Mouse (Mus musculus) B cell, adult 62 days (primary cell): ENCODE measurements around the gene Phpt1. TPM values are rescaled to one million over a fixed set of nuclear protein-coding genes. Genes with fewer than 3 reads are reported as not detected.

Experiments used
- total RNA-seq: library from RNA; stranded (reverse); gene quantifications from 4 replicates; pipeline ENCODE4 v1.2.4, GENCODE M21; 2023

Gene Phpt1
- total RNA-seq = 16.1 to 21.8 TPM (median 17.6 TPM) in 4 replicates

DNA sequence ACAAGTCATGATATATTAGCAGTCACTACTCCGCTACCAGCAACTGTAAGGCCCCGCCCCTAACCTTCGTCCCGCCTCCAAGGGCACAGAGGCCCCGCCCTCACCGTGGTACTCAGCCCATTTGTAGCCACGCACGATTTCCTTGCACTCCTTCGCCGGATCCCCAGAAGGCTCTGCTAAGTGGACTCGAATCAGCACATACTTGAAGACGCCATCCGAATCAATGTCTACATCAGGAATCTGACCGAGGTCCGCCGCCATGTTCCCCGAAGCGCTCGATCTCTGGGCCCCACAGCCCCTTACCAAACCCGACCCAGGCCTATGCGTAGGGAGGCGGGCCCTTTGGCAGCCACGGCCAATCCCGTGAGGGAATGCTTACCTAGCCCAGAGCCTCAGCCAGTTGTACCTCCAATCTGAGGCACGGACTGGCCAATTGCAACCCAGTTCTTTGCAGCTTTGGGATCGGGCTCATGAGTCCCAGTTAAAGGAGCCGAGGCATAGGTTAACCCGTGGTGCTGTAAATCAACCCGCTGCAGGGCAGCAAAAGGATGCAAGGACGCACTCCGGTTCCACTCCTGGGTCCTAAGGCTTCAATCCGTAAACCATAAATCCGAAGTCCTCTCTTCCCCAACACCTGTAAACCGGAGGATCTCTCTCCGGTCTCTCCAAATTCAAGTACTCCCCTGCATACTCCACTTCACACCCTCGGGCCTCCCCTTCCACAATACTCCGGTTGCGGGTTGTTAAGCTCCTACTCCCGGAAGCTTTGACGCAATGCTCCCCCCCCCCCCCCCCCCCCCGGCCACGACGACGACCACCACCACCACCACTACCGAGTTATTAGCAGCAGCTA is at the start of gene Phpt1, which contains the start of gene Mamdc4:
Gene Phpt1, minus strand, starts transcription at position 646 of the 853 bp plus-strand sequence.
Gene Mamdc4, minus strand, starts transcription at position 267 of the 853 bp plus-strand sequence.

GRCm38 (mm10) chr2:25621229-25622200 is 46.5 kb upstream of the Phpt1 start, which contains the start of gene Tmem141:
Tmem141 (minus strand) TSS chr2:25622005.

GRCm38 (mm10) chr2:25617578-25617977 is 42.6 kb upstream of the Phpt1 start, which contains the start of gene Ccdc183:
Ccdc183 (minus strand) TSS chr2:25617678.

GRCm38 (mm10) chr2:25607761-25608622 is 33.0 kb upstream of the Phpt1 start, which contains the start of gene Rabl6:
Rabl6 (minus strand) TSS chr2:25608521.

DNA sequence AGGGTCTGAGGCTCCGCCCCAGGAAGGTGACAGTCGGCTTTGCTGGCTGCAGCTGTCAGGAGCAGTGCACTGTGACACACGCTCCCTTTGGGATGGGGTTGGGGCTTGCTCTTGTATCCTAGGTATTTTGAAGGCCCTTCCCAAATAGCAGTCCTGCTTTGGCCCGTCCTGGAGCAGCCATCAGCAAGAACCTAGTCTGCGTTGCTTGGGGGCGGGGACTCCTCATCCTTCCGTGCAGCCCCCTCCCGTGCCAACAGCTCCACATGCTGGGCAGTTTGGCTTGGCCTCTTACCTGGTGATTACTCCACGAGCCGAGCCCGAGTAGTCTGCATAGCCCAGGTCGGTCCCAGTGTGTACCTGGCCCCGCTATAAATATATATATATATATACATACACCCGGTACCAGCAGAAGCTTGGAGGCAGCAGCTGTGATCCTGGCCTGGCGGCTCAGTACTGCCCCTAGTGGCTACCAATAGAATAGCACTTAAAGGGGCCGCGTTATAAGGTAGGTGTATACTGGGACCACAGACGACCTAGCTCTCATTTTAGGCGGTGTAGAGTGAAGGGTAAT is 6.4 kb upstream of the Phpt1 start, which contains the start of gene Ajm1:
Gene Ajm1, minus strand, starts transcription at position 464 of the 571 bp plus-strand sequence.

GRCm38 (mm10) chr2:25557221-25557963 is 17.6 kb downstream of the Phpt1 start, which contains the start of gene Edf1:
Edf1 (plus strand) TSS chr2:25557847.

DNA sequence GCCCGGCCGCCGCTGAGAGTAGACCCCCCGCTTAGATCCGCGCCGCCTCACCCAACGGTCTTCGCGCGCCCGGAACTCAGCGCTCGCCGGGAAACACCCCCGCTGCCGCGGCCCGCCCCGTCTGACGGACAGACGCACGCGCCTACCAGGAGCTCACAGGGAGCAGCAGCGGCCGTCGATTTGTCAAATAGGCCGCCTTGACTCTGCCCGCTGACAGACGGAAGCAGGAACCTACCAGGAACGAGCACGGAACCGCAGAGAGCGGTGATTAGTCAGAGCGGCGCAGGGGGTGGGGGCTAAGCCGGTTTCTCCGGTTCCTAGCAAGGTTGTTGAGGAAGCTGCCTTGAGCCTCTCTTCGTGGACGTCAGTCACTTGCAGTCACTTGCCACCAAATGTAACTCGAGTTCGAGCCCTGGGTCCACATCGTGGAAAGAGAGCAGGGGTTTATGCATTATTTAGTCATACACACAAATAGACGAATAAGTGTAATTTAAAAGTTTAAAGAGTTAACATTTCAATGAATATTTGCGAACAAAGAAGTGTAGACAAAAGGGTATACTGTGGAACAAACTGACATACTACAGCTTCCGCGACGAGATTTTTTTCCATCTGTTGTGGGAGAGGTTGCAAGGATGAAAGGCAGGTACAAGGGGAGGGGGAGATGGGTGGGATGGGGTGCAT is 28.1 kb downstream of the Phpt1 start, which contains the start of gene Traf2:
Gene Traf2, minus strand, starts transcription at position 130 of the 681 bp plus-strand sequence.

Other genes starting within 250 kb of the Phpt1 start
- 39.7 to 50.0 TPM (median 47.1 TPM) in 4 replicates for gene Man1b1, start 242.9 kb downstream of the Phpt1 start, total RNA-seq
- 41.2 to 46.3 TPM (median 43.4 TPM) in 4 replicates for gene Dpp7, start 218.9 kb downstream of the Phpt1 start, total RNA-seq
- 22.5 to 35.7 TPM (median 25.5 TPM) in 4 replicates for gene Uap1l1, start 209.5 kb downstream of the Phpt1 start, total RNA-seq
- gene Sapcd2, start 202.9 kb downstream of the Phpt1 start, total RNA-seq = 0.48 to 0.85 TPM in 2 of 4 replicates, not detected in the others
- not detected in 4 replicates for gene Entpd2, start 179.3 kb downstream of the Phpt1 start, total RNA-seq
- gene Npdc1, start 175.9 kb downstream of the Phpt1 start, total RNA-seq = not detected in 4 replicates
- gene Fut7, start 152.0 kb downstream of the Phpt1 start, total RNA-seq = not detected in 4 replicates
- 44.9 to 53.9 TPM (median 49.1 TPM) in 4 replicates for gene Abca2, start 146.5 kb downstream of the Phpt1 start, total RNA-seq
- gene Clic3, start 118.4 kb downstream of the Phpt1 start, total RNA-seq = 0.83 TPM in 1 of 4 replicates, not detected in the others
- gene Paxx, start 114.1 kb downstream of the Phpt1 start, total RNA-seq = 115 to 135 TPM (median 127 TPM) in 4 replicates
- not detected in 4 replicates for gene Ptgds, start 105.2 kb downstream of the Phpt1 start, total RNA-seq
- not detected in 4 replicates for gene Lcn12, start 81.3 kb downstream of the Phpt1 start, total RNA-seq
- gene Fbxw5, start 74.5 kb downstream of the Phpt1 start, total RNA-seq = 64.9 to 78.2 TPM (median 70.7 TPM) in 4 replicates
- 1.1 TPM in 1 of 4 replicates, not detected in the others for gene C8g, start 73.5 kb downstream of the Phpt1 start, total RNA-seq
- gene Traf2, start 28.3 kb downstream of the Phpt1 start, total RNA-seq = 56.9 to 61.5 TPM (median 58.0 TPM) in 4 replicates
- 109 to 125 TPM (median 115 TPM) in 4 replicates for gene Edf1, start 17.4 kb downstream of the Phpt1 start, total RNA-seq
- 0.77 to 2.4 TPM (median 1.5 TPM) in 4 replicates for gene Mamdc4, start 379 bp downstream of the Phpt1 start, total RNA-seq
- gene Ajm1, start 6.5 kb upstream of the Phpt1 start, total RNA-seq = 0.24 to 0.38 TPM (median 0.37 TPM) in 3 of 4 replicates, not detected in the other
- gene Rabl6, start 33.3 kb upstream of the Phpt1 start, total RNA-seq = 102 to 112 TPM (median 109 TPM) in 4 replicates
- not detected in 4 replicates for gene Ccdc183, start 42.5 kb upstream of the Phpt1 start, total RNA-seq
- gene Tmem141, start 46.8 kb upstream of the Phpt1 start, total RNA-seq = 0.78 to 2.9 TPM (median 2.4 TPM) in 4 replicates
- 4.1 to 8.3 TPM (median 5.8 TPM) in 4 replicates for gene Fcna, start 52.8 kb upstream of the Phpt1 start, total RNA-seq
- not detected in 4 replicates for gene Lcn8, start 77.9 kb upstream of the Phpt1 start, total RNA-seq
- not detected in 4 replicates for gene Lcn5, start 82.7 kb upstream of the Phpt1 start, total RNA-seq
- not detected in 4 replicates for gene Lcn6, start 101.6 kb upstream of the Phpt1 start, total RNA-seq
- not detected in 4 replicates for gene Lcn10, start 107.5 kb upstream of the Phpt1 start, total RNA-seq
- not detected in 4 replicates for gene Obp2a, start 124.8 kb upstream of the Phpt1 start, total RNA-seq
- 25.1 to 40.3 TPM (median 25.4 TPM) in 4 replicates for gene Bmyc, start 131.5 kb upstream of the Phpt1 start, total RNA-seq
- gene Obp2b, start 161.8 kb upstream of the Phpt1 start, total RNA-seq = not detected in 4 replicates
- not detected in 4 replicates for gene Lcn3, start 190.3 kb upstream of the Phpt1 start, total RNA-seq
- not detected in 4 replicates for gene Lcn11, start 201.8 kb upstream of the Phpt1 start, total RNA-seq
- gene Gm13539, start 207.0 kb upstream of the Phpt1 start, total RNA-seq = not detected in 4 replicates
- not detected in 4 replicates for gene Glt6d1, start 240.6 kb upstream of the Phpt1 start, total RNA-seq
- not detected in 4 replicates for gene Lcn9, start 247.9 kb upstream of the Phpt1 start, total RNA-seq